Mouse (Mus musculus) left cerebral cortex, postnatal 14 days (tissue): ENCODE data around the gene Tnnc1. TPM values are rescaled to one million over a fixed set of nuclear protein-coding genes. Genes with fewer than 3 reads are reported as not detected.

Experiments
- DNase-seq, 2 experiments: peaks; one replicate each; pipeline ENCODE4 v3.0.0; 2021 to 2022; ENCODE audit warnings: low spot score in 2 of 2, mixed read lengths in 1 of 2
- intact Hi-C: fragments of 180-260 bp; cut with DNase I; formaldehyde crosslinking; loops from one replicate; pipeline ENCODE4 v1.15.1; 2025
- total RNA-seq, 2 experiments: library from RNA; stranded (reverse); gene quantifications; 2 replicates each; pipeline ENCODE4 v1.2.3; 2021

The Tnnc1 gene
- total RNA-seq, 2 experiments from 2014 or later = 25.5 to 36.3 TPM

- intact Hi-C loops = loop anchor here (2.0 kb wide), 1 partner anchor 17 kb away; the partner anchor contains the start of genes Nisch and Sema3g
- peak; percentile 80 to 92 for DNase-seq
Observed at GRCm38 (mm10) chr14:31233996-31234591, 26.0 kb downstream of the Tnnc1 start.

- intact Hi-C loops = no loop called here
- DNase-seq = no peak
Observed at GRCm38 (mm10) chr14:31237101-31237882, 29.2 kb downstream of the Tnnc1 start.

- intact Hi-C loops = no loop called here
- DNase-seq = no peak
Observed at GRCm38 (mm10) chr14:31240528-31240927, 32.4 kb downstream of the Tnnc1 start.

DNA sequence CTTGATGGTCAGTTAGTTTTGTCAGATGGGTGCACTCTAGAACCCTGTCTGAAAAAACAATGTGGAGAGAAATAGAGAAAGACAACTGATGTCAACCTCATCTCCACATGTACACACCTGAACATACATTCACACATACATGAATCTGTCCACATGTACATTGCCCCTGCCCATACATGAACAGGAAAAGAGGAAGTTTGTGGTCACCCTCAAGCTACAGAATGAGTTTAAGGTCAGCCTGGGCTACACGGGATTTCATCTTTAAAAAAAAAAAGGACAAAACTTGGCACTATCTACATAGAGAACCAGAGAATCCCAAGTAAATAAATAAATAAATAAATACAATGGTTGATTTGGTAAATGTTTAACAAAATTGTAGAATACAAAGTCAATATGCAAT lies 36.7 kb downstream of the Tnnc1 start:
- DNase-seq = no peak
- intact Hi-C loops = no loop called here

DNA sequence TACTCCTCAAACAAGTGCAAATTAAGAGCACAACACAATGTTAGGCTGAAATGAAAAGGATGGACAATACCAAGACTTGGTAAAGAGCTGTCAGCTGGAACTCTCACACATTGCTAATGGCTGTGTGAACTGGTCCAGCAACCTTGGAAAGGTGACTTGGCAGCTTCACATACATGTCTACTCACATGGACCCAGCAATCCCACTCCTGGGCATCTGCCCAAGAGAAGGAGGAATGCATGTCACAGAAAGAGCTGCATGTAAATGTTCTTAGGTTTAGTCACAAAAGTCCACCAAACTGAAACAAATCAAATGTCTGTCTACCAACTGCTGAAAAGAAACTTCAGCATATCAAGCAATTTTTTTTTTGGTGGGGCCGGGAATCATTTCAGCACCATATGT lies 37.8 kb downstream of the Tnnc1 start:
- DNase-seq = no peak
- intact Hi-C loops = no loop called here

- no peak for DNase-seq
- intact Hi-C loops = no loop called here
Observed at GRCm38 (mm10) chr14:31248396-31248795, 40.3 kb downstream of the Tnnc1 start.

- intact Hi-C loops = loop anchor here (5.0 kb wide), 1 partner anchor 43 kb away; the partner anchor contains the start of gene Tnnc1
- peak in 1 of 2 experiments; percentile 42 for DNase-seq
Observed at GRCm38 (mm10) chr14:31250222-31251083, 42.3 kb downstream of the Tnnc1 start.

DNA sequence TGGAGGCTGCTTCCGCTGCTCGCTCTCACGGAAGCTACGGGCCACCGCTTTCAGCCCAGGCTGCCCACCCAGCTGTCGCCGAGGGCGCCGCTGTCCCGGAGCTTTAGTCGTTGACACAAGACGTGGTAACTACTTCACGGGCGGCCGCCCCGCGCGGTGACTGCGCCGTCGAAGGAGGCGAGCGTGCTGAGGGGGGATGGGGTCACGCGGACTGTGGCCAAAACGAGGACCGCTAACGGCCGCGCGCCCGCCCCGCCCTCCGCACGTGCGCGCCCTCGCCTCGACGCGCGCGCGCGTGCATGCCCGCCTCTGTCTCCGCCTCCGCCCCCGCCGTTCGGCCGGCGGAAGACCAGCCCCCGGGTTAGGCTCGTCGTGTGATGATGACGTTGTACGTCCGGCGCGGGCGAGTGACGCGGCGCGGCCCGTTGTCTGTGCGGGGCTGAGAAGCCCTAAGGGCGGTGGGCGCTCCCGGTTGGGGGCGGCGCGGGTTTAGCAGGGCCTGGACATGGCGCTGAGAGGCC lies 43.0 kb downstream of the Tnnc1 start, which contains the start of the genes Phf7 and Bap1:
Gene Phf7, minus strand, starts transcription at position 234 of the 521 bp plus-strand sequence.
Gene Bap1, plus strand, starts transcription at position 367 of the 521 bp plus-strand sequence.
- intact Hi-C loops = loop anchor here (5.0 kb wide), 1 partner anchor 44 kb away; the partner anchor contains the start of gene Tnnc1
- DNase-seq = peak; percentile 96 to 97

- no peak for DNase-seq
- intact Hi-C loops = loop anchor here (5.0 kb wide), 1 partner anchor 44 kb away; the partner anchor contains the start of gene Tnnc1
Observed at GRCm38 (mm10) chr14:31251626-31252025, 43.5 kb downstream of the Tnnc1 start.

DNA sequence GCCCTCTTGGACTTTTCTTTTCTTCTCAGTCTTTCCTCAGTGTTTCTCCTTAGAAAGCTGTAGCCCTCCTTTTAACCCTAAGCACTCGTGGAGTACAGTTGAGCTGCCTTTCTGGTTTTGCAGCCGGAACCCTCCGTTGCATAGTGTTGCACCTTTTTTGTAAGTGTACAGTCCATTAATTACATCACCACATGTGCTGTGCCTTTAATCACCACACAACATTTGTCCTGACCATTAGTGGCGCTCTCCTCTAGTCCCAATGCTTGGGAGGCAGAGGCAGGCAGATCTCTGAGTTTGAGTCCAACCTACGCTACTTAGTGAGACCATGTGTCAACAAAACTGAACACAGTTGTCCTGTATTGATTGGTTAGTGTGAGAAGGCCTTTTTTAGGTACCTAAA lies 44.0 kb downstream of the Tnnc1 start:
- no peak for DNase-seq
- intact Hi-C loops = loop anchor here (5.0 kb wide), 1 partner anchor 45 kb away; the partner anchor contains the start of gene Tnnc1

DNA sequence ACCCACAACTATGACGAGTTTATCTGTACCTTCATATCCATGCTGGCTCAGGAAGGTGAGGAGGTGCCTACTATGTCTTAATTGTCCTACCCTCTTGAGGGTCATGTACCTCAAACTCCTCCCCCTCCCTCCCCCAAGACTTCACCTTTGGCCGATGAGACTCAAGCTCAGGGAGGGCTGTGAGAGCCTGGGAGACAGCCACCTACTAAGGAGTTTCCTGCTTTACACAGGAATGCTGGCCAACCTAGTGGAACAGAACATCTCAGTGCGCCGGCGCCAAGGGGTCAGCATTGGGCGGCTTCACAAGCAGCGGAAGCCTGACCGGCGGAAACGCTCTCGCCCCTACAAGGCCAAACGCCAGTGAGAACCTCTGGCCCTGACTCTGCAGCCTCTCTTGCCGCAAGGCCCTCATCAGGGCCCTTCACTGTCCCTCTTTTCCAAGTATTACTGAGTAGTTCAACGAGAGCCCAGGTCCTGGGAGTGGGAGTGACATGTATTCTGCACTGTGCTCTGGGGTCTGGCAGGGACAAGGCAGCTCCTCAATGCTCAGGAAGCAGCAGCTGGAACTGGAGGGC lies 50.5 kb downstream of the Tnnc1 start:
- no peak for DNase-seq
- intact Hi-C loops = no loop called here

DNA sequence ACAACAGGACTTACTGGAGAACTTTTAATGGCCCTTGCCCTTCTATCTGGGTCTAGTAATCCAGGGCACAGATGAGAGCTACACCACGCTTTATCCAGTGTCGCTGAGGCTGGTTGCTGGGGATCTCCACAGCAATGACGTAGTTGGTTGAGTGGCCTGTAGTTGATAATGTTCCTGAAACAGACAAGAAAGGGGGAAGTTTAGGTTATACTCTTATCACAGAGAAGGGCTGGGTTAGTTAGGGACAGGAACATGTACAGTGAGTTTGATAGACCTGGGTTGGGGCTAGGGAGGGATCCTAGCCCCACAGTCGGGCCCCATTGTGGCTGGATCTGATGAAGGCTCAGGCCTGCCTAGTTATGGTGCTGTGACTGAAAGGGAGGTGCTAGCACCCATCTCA lies 52.3 kb downstream of the Tnnc1 start:
- DNase-seq = no peak
- intact Hi-C loops = no loop called here

DNA sequence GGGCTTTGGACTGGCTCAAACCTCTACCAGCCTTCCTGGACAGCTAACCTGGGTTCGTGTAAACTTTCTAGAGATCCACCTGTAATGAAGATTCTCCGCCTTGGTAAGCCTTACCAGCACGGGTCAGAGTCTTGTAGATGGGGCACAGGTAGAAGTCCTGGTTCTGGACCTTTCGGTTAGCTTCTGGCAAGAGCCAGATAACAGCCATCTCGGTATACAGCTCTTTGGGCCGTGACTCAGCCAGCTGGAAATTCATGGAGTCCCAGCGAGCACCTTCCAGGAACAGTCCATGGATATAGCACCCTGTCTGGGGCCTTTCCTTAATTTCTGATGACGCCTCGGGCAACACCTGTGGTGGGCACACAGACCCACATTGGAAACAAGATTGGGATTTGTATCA lies 52.8 kb downstream of the Tnnc1 start:
- intact Hi-C loops = no loop called here
- DNase-seq = no peak

Other genes with a start within 250 kb of the Tnnc1 start
- gene Glt8d1, start 206.9 kb upstream of the Tnnc1 start, total RNA-seq = 10 to 100 TPM; 27.2 to 30.7 TPM
- gene Spcs1, start 206.6 kb upstream of the Tnnc1 start, total RNA-seq = 100 to 1,000 TPM; 171 to 175 TPM
- 10 to 100 TPM; 50.7 to 53.6 TPM for gene Pbrm1, start 189.2 kb upstream of the Tnnc1 start, total RNA-seq
- 10 to 100 TPM; 44.4 to 45.4 TPM for gene Gnl3, start 189.2 kb upstream of the Tnnc1 start, total RNA-seq
- gene Smim4, start 79.4 kb upstream of the Tnnc1 start, total RNA-seq = 10 to 100 TPM; 27.3 to 28.2 TPM
- gene Nt5dc2, start 77.3 kb upstream of the Tnnc1 start, total RNA-seq = 1 to 10 TPM; 5.7 to 6.4 TPM
- gene Stab1, start 39.7 kb upstream of the Tnnc1 start, total RNA-seq = 10 to 100 TPM; 26.8 to 31.4 TPM
- gene Nisch, start 8.6 kb downstream of the Tnnc1 start, total RNA-seq = 100 to 1,000 TPM; 393 to 408 TPM
- gene Sema3g, start 9.5 kb downstream of the Tnnc1 start, total RNA-seq = 1 to 10 TPM; 4.8 to 5.8 TPM
- gene Phf7, start 43.0 kb downstream of the Tnnc1 start, total RNA-seq = 1 to 10 TPM; 3.5 to 4.2 TPM
- 100 to 1,000 TPM; 132 to 133 TPM for gene Bap1, start 43.1 kb downstream of the Tnnc1 start, total RNA-seq
- gene Dnah1, start 115.6 kb downstream of the Tnnc1 start, total RNA-seq = 1 to 10 TPM; 2.0 to 3.0 TPM
- 10 to 100 TPM; 34.3 to 36.7 TPM for gene Capn7, start 128.3 kb downstream of the Tnnc1 start, total RNA-seq
- 10 to 100 TPM; 73.5 to 73.9 TPM for gene Sh3bp5, start 227.8 kb downstream of the Tnnc1 start, total RNA-seq